Mouse (Mus musculus): ENCODE measurements around the gene Wfdc2. TPM values are rescaled to one million over a fixed set of nuclear protein-coding genes. Genes with fewer than 3 reads are reported as not detected.
A peak's percentile ranks its signal among the peaks of the same experiment; 100 is the strongest.

The Wfdc2 gene
- polyA plus RNA-seq, 1 experiment from 2014 or later, result 21.7 TPM

GRCm38 (mm10) chr2:164520782-164521181, 41.4 kb upstream of the Wfdc2 start:
- no peak overlapping the region for H3K4me2 ChIP-seq
- ATAC-seq (ENCODE audit: low FRiP score), result 0 out of 2 replicates have a peak, but pooled peaks have one; percentile 33

GRCm38 (mm10) chr2:164521841-164522240, 40.4 kb upstream of the Wfdc2 start:
- Histone ChIP-seq H3K9ac (ENCODE audit: low read length) (no peak overlapping the region), H3K4me2 (no peak overlapping the region), H3K36me3 (ENCODE audit: control insufficient read depth, insufficient read depth, low read length) (no peaks in the 10 kb centered on the region), H3K9me3 (ENCODE audit: control insufficient read depth, low read length) (no peaks in the 10 kb centered on the region), H3K27ac (ENCODE audit: low read depth, low read length) (no peak overlapping the region), H3K4me3 (ENCODE audit: low read depth, low read length) (no peak overlapping the region), H3K27me3 (ENCODE audit: control insufficient read depth, insufficient read depth, low read length) (no peaks in the 10 kb centered on the region; the same call in 1 of the 2 replicates), H3K4me1 (ENCODE audit: control insufficient read depth, insufficient read depth, low read length) (no peaks in the 10 kb centered on the region)
- ATAC-seq (ENCODE audit: low FRiP score) (no peak), DNase-seq (ENCODE audit: low spot score, missing footprints) (no peak)
- WGBS, result 20% methylated on average over 11 of the region's 11 CpGs

More at GRCm38 (mm10) chr2:164520782-164521181, 41.4 kb upstream of the Wfdc2 start:
- 17% methylated on average over 3 of the region's 3 CpGs for WGBS
- Histone ChIP-seq H3K36me3 (ENCODE audit: control insufficient read depth, insufficient read depth, low read length) (no peaks in the 10 kb centered on the region), H3K9me3 (ENCODE audit: control insufficient read depth, low read length) (no peaks in the 10 kb centered on the region), H3K27me3 (ENCODE audit: control insufficient read depth, insufficient read depth, low read length) (no peaks in the 10 kb centered on the region; the same call in 1 of the 2 replicates), H3K4me1 (ENCODE audit: control insufficient read depth, insufficient read depth, low read length) (no peaks in the 10 kb centered on the region), H3K9ac (ENCODE audit: low read length) (no peak overlapping the region), H3K4me3 (ENCODE audit: low read depth, low read length) (no peak overlapping the region), H3K27ac (ENCODE audit: low read depth, low read length) (no peak overlapping the region)
- DNase-seq (ENCODE audit: low spot score, missing footprints), result peak; percentile 86

GRCm38 (mm10) chr2:164522280-164522679, 39.9 kb upstream of the Wfdc2 start:
- no peaks in the 10 kb centered on the region for H3K9me3 ChIP-seq (ENCODE audit: control insufficient read depth, low read length)
- no peak overlapping the region for H3K4me2 ChIP-seq
- H3K9ac ChIP-seq (ENCODE audit: low read length), result no peak overlapping the region
- no peaks in the 10 kb centered on the region for H3K36me3 ChIP-seq (ENCODE audit: control insufficient read depth, insufficient read depth, low read length)
- ATAC-seq (ENCODE audit: low FRiP score), result no peak
- no peak for DNase-seq (ENCODE audit: low spot score, missing footprints)
- H3K4me1 ChIP-seq (ENCODE audit: control insufficient read depth, insufficient read depth, low read length), result no peaks in the 10 kb centered on the region
- H3K27me3 ChIP-seq (ENCODE audit: control insufficient read depth, insufficient read depth, low read length), result no peaks in the 10 kb centered on the region; the same call in 1 of the 2 replicates
- 25% methylated on average over 8 of the region's 8 CpGs for WGBS
- H3K4me3 ChIP-seq (ENCODE audit: low read depth, low read length), result no peak overlapping the region
- H3K27ac ChIP-seq (ENCODE audit: low read depth, low read length), result no peak overlapping the region

- 88% methylated on average over 10 of the region's 10 CpGs for WGBS
- Histone ChIP-seq H3K9me3 (ENCODE audit: control insufficient read depth, low read length) (no peaks in the 10 kb centered on the region), H3K4me2 (no peak overlapping the region), H3K27me3 (ENCODE audit: control insufficient read depth, insufficient read depth, low read length) (no peaks in the 10 kb centered on the region; the same call in 1 of the 2 replicates), H3K9ac (ENCODE audit: low read length) (no peak overlapping the region), H3K27ac (ENCODE audit: low read depth, low read length) (no peak overlapping the region), H3K4me3 (ENCODE audit: low read depth, low read length) (no peak overlapping the region), H3K36me3 (ENCODE audit: control insufficient read depth, insufficient read depth, low read length) (no peaks in the 10 kb centered on the region), H3K4me1 (ENCODE audit: control insufficient read depth, insufficient read depth, low read length) (no peaks in the 10 kb centered on the region)
- DNase-seq (ENCODE audit: low spot score, missing footprints) (no peak), ATAC-seq (ENCODE audit: low FRiP score) (no peak)
Measured at GRCm38 (mm10) chr2:164523301-164523773, 38.9 kb upstream of the Wfdc2 start.

GRCm38 (mm10) chr2:164528557-164528956, 33.7 kb upstream of the Wfdc2 start:
- Histone ChIP-seq H3K4me2 (no peak overlapping the region), H3K36me3 (ENCODE audit: control insufficient read depth, insufficient read depth, low read length) (no peaks in the 10 kb centered on the region), H3K27me3 (ENCODE audit: control insufficient read depth, insufficient read depth, low read length) (no peaks in the 10 kb centered on the region), H3K9me3 (ENCODE audit: control insufficient read depth, low read length) (no peaks in the 10 kb centered on the region), H3K4me3 (ENCODE audit: low read depth, low read length) (no peak overlapping the region), H3K9ac (ENCODE audit: low read length) (no peak overlapping the region), H3K4me1 (ENCODE audit: control insufficient read depth, insufficient read depth, low read length) (no peaks in the 10 kb centered on the region), H3K27ac (ENCODE audit: low read depth, low read length) (no peak overlapping the region)
- ATAC-seq (ENCODE audit: low FRiP score) (no peak), DNase-seq (ENCODE audit: low spot score, missing footprints) (no peak)
- 72% methylated on average over 5 of the region's 5 CpGs for WGBS

GRCm38 (mm10) chr2:164531169-164531568, 31.0 kb upstream of the Wfdc2 start:
- Histone ChIP-seq H3K9ac (ENCODE audit: low read length) (no peak overlapping the region), H3K9me3 (ENCODE audit: control insufficient read depth, low read length) (no peaks in the 10 kb centered on the region), H3K36me3 (ENCODE audit: control insufficient read depth, insufficient read depth, low read length) (no peaks in the 10 kb centered on the region), H3K27ac (ENCODE audit: low read depth, low read length) (no peak overlapping the region), H3K4me2 (no peak overlapping the region), H3K27me3 (ENCODE audit: control insufficient read depth, insufficient read depth, low read length) (no peaks in the 10 kb centered on the region), H3K4me1 (ENCODE audit: control insufficient read depth, insufficient read depth, low read length) (no peaks in the 10 kb centered on the region), H3K4me3 (ENCODE audit: low read depth, low read length) (no peak overlapping the region)
- ATAC-seq (ENCODE audit: low FRiP score) (no peak), DNase-seq (ENCODE audit: low spot score, missing footprints) (peak; percentile 97)
- 5% methylated on average over 3 of the region's 3 CpGs for WGBS

GRCm38 (mm10) chr2:164534315-164534714, 27.9 kb upstream of the Wfdc2 start:
- no peaks in the 10 kb centered on the region for H3K36me3 ChIP-seq (ENCODE audit: control insufficient read depth, insufficient read depth, low read length)
- H3K27me3 ChIP-seq (ENCODE audit: control insufficient read depth, insufficient read depth, low read length), result no peaks in the 10 kb centered on the region
- H3K27ac ChIP-seq (ENCODE audit: low read depth, low read length), result no peak overlapping the region
- no peaks in the 10 kb centered on the region for H3K9me3 ChIP-seq (ENCODE audit: control insufficient read depth, low read length)
- 84% methylated on average over 10 of the region's 10 CpGs for WGBS
- H3K9ac ChIP-seq (ENCODE audit: low read length), result no peak overlapping the region
- no peaks in the 10 kb centered on the region for H3K4me1 ChIP-seq (ENCODE audit: control insufficient read depth, insufficient read depth, low read length)
- H3K4me3 ChIP-seq (ENCODE audit: low read depth, low read length), result no peak overlapping the region
- ATAC-seq (ENCODE audit: low FRiP score), result no peak
- no peak for DNase-seq (ENCODE audit: low spot score, missing footprints)
- no peak overlapping the region for H3K4me2 ChIP-seq

- Histone ChIP-seq H3K9ac (ENCODE audit: low read length) (no peak overlapping the region), H3K4me1 (ENCODE audit: control insufficient read depth, insufficient read depth, low read length) (no peaks in the 10 kb centered on the region), H3K27ac (ENCODE audit: low read depth, low read length) (no peak overlapping the region), H3K36me3 (ENCODE audit: control insufficient read depth, insufficient read depth, low read length) (no peaks in the 10 kb centered on the region), H3K9me3 (ENCODE audit: control insufficient read depth, low read length) (no peaks in the 10 kb centered on the region), H3K27me3 (ENCODE audit: control insufficient read depth, insufficient read depth, low read length) (no peaks in the 10 kb centered on the region), H3K4me2 (no peak overlapping the region), H3K4me3 (ENCODE audit: low read depth, low read length) (no peak overlapping the region)
- WGBS, result 89% methylated on average over 4 of the region's 4 CpGs
- no peak for DNase-seq (ENCODE audit: low spot score, missing footprints)
- no peak for ATAC-seq (ENCODE audit: low FRiP score)
Measured at GRCm38 (mm10) chr2:164537003-164537402, 25.2 kb upstream of the Wfdc2 start.

GRCm38 (mm10) chr2:164540652-164541427, 21.4 kb upstream of the Wfdc2 start:
- no peak for DNase-seq (ENCODE audit: low spot score, missing footprints)
- Histone ChIP-seq H3K36me3 (ENCODE audit: control insufficient read depth, insufficient read depth, low read length) (no peaks in the 10 kb centered on the region), H3K27ac (ENCODE audit: low read depth, low read length) (no peak overlapping the region), H3K9ac (ENCODE audit: low read length) (no peak overlapping the region), H3K9me3 (ENCODE audit: control insufficient read depth, low read length) (no peaks in the 10 kb centered on the region), H3K27me3 (ENCODE audit: control insufficient read depth, insufficient read depth, low read length) (no peaks in the 10 kb centered on the region), H3K4me2 (no peak overlapping the region), H3K4me3 (ENCODE audit: low read depth, low read length) (no peak overlapping the region), H3K4me1 (ENCODE audit: control insufficient read depth, insufficient read depth, low read length) (no peaks in the 10 kb centered on the region)
- ATAC-seq (ENCODE audit: low FRiP score), result no peak
- WGBS, result 54% methylated on average over 8 of the region's 8 CpGs

Data from midbrain, embryonic 11.5 days (tissue).